Mouse (Mus musculus): ENCODE data around the gene Vars. TPM values are rescaled to one million over a fixed set of nuclear protein-coding genes. Genes with fewer than 3 reads are reported as not detected.

Gene Vars
- polyA plus RNA-seq, 1 experiment from 2014 or later, result 63.1 TPM

- H3K4me1 ChIP-seq, result peaks cover 32% of the 10 kb centered on the region
- no peaks in the 10 kb centered on the region for H3K27me3 ChIP-seq (replicated peaks)
- 59% methylated on average over 5 of the region's 5 CpGs for WGBS
- H3K27ac ChIP-seq, result peak overlapping the region; percentile 83; the same call in 1 of the 2 replicates
- H3K9ac ChIP-seq, result no peak overlapping the region
- H3K9me3 ChIP-seq, result no peaks in the 10 kb centered on the region
- H3K4me3 ChIP-seq, result no peak overlapping the region
- no peak for ATAC-seq (replicated peaks)
- H3K36me3 ChIP-seq (replicated peaks), result no peaks in the 10 kb centered on the region
- peak overlapping the region; percentile 54; the same call in 1 of the 2 replicates for H3K4me2 ChIP-seq
Measured at GRCm38 (mm10) chr17:35048932-35049440, 48.2 kb downstream of the Vars start.

- WGBS, result 5% methylated on average over 11 of the region's 11 CpGs
- no peaks in the 10 kb centered on the region for H3K36me3 ChIP-seq (replicated peaks)
- H3K9me3 ChIP-seq, result no peaks in the 10 kb centered on the region
- H3K27ac ChIP-seq, result peak within 1 kb of the TSS; percentile 83
- H3K4me2 ChIP-seq, result peak within 1 kb of the TSS; percentile 54
- no peak for ATAC-seq (replicated peaks)
- H3K27me3 ChIP-seq (replicated peaks), result no peaks in the 10 kb centered on the region
- H3K4me1 ChIP-seq, result peaks cover 32% of the 10 kb centered on the region
- peak within 1 kb of the TSS; percentile 47 for H3K9ac ChIP-seq
- H3K4me3 ChIP-seq, result peak within 1 kb of the TSS; percentile 35
Measured at GRCm38 (mm10) chr17:35049561-35050016, 48.8 kb downstream of the Vars start, which contains the start of gene Clic1. Gene Clic1 (plus strand): TSS chr17:35049966.

GRCm38 (mm10) chr17:35050126-35050750 lies 49.5 kb downstream of the Vars start:
- H3K4me2 ChIP-seq, result peak overlapping the region; percentile 54
- no peaks in the 10 kb centered on the region for H3K36me3 ChIP-seq (replicated peaks)
- 2% methylated on average over 27 of the region's 27 CpGs for WGBS
- no peaks in the 10 kb centered on the region for H3K27me3 ChIP-seq (replicated peaks)
- peak overlapping the region; percentile 35 for H3K4me3 ChIP-seq
- peak overlapping the region; percentile 83 for H3K27ac ChIP-seq
- ATAC-seq (replicated peaks), result no peak
- H3K9ac ChIP-seq, result peak overlapping the region; percentile 47
- peaks cover 32% of the 10 kb centered on the region for H3K4me1 ChIP-seq
- no peaks in the 10 kb centered on the region for H3K9me3 ChIP-seq

GRCm38 (mm10) chr17:35051156-35052086 lies 50.6 kb downstream of the Vars start:
- 3% methylated on average over 20 of the region's 21 CpGs for WGBS
- H3K27me3 ChIP-seq (replicated peaks), result no peaks in the 10 kb centered on the region
- H3K4me3 ChIP-seq, result peak overlapping the region; percentile 33
- H3K36me3 ChIP-seq (replicated peaks), result no peaks in the 10 kb centered on the region
- H3K9me3 ChIP-seq, result no peaks in the 10 kb centered on the region
- peak overlapping the region; percentile 82 for H3K27ac ChIP-seq
- H3K9ac ChIP-seq, result peak overlapping the region; percentile 42
- ATAC-seq (replicated peaks), result peak; percentile 48; the same call in 1 of the 2 replicates
- peak overlapping the region; percentile 48 for H3K4me2 ChIP-seq
- peaks cover 26% of the 10 kb centered on the region for H3K4me1 ChIP-seq

GRCm38 (mm10) chr17:35052271-35052798 lies 51.5 kb downstream of the Vars start:
- Histone ChIP-seq H3K27me3 (replicated peaks) (no peaks in the 10 kb centered on the region), H3K4me3 (no peak overlapping the region; the same call in 1 of the 2 replicates), H3K9ac (peak overlapping the region; percentile 42; the same call in 1 of the 2 replicates), H3K9me3 (no peaks in the 10 kb centered on the region), H3K4me1 (peaks cover 24% of the 10 kb centered on the region), H3K36me3 (replicated peaks) (no peaks in the 10 kb centered on the region), H3K4me2 (peak overlapping the region; percentile 48; the same call in 1 of the 2 replicates), H3K27ac (peak overlapping the region; percentile 82)
- no peak for ATAC-seq (replicated peaks)
- 68% methylated on average over 12 of the region's 12 CpGs for WGBS

- no peak for ATAC-seq (replicated peaks)
- WGBS, result 92% methylated on average over 7 of the region's 7 CpGs
- no peaks in the 10 kb centered on the region for H3K9me3 ChIP-seq
Measured at GRCm38 (mm10) chr17:35055691-35056495, 55.1 kb downstream of the Vars start.

GRCm38 (mm10) chr17:35057090-35057489 lies 56.3 kb downstream of the Vars start:
- Histone ChIP-seq H3K9ac (no peak overlapping the region), H3K9me3 (no peaks in the 10 kb centered on the region), H3K27ac (no peak overlapping the region), H3K36me3 (replicated peaks) (peaks cover 4% of the 10 kb centered on the region; the same call in 1 of the 2 replicates), H3K27me3 (replicated peaks) (no peaks in the 10 kb centered on the region), H3K4me3 (no peak overlapping the region), H3K4me2 (no peak overlapping the region), H3K4me1 (peaks cover 24% of the 10 kb centered on the region)
- 86% methylated on average over 3 of the region's 3 CpGs for WGBS
- ATAC-seq (replicated peaks), result no peak

More at GRCm38 (mm10) chr17:35055691-35056495, 55.1 kb downstream of the Vars start:
- Histone ChIP-seq H3K4me3 (no peak overlapping the region), H3K4me2 (no peak overlapping the region), H3K27me3 (replicated peaks) (no peaks in the 10 kb centered on the region), H3K27ac (no peak overlapping the region), H3K36me3 (replicated peaks) (no peaks in the 10 kb centered on the region), H3K4me1 (peaks cover 33% of the 10 kb centered on the region), H3K9ac (no peak overlapping the region)

GRCm38 (mm10) chr17:35058316-35058715 lies 57.5 kb downstream of the Vars start:
- Histone ChIP-seq H3K9me3 (no peaks in the 10 kb centered on the region), H3K4me1 (peaks cover 20% of the 10 kb centered on the region), H3K27me3 (replicated peaks) (peaks cover 4% of the 10 kb centered on the region; the same call in 1 of the 2 replicates), H3K9ac (peak overlapping the region; percentile 71), H3K27ac (peak overlapping the region; percentile 84), H3K4me2 (peak overlapping the region; percentile 76), H3K36me3 (replicated peaks) (peaks cover 4% of the 10 kb centered on the region; the same call in 1 of the 2 replicates), H3K4me3 (peak overlapping the region; percentile 72)
- ATAC-seq (replicated peaks), result peak; percentile 19; the same call in 1 of the 2 replicates
- 68% methylated on average over 9 of the region's 9 CpGs for WGBS

- peak within 1 kb of the TSS; percentile 76 for H3K4me2 ChIP-seq
- peak; percentile 89 for ATAC-seq (replicated peaks)
- peaks cover 4% of the 10 kb centered on the region; the same call in 1 of the 2 replicates for H3K36me3 ChIP-seq (replicated peaks)
- H3K9ac ChIP-seq, result peak within 1 kb of the TSS; percentile 71
- H3K27ac ChIP-seq, result peak within 1 kb of the TSS; percentile 84
- peaks cover 20% of the 10 kb centered on the region for H3K4me1 ChIP-seq
- H3K9me3 ChIP-seq, result no peaks in the 10 kb centered on the region
- under 1% methylated on average over 57 of the region's 57 CpGs for WGBS
- peak within 1 kb of the TSS; percentile 72 for H3K4me3 ChIP-seq
- peaks cover 13% of the 10 kb centered on the region for H3K27me3 ChIP-seq (replicated peaks)
Measured at GRCm38 (mm10) chr17:35058911-35059892, 58.4 kb downstream of the Vars start, which contains the start of gene Ddah2. Gene Ddah2 (plus strand): TSS chr17:35059035.

- H3K4me1 ChIP-seq, result peaks cover 23% of the 10 kb centered on the region
- peak overlapping the region; percentile 71 for H3K9ac ChIP-seq
- peaks cover 21% of the 10 kb centered on the region for H3K27me3 ChIP-seq (replicated peaks)
- H3K27ac ChIP-seq, result no peak overlapping the region
- peaks cover 4% of the 10 kb centered on the region; the same call in 1 of the 2 replicates for H3K36me3 ChIP-seq (replicated peaks)
- peak; percentile 37 for ATAC-seq (replicated peaks)
- 24% methylated on average over 14 of the region's 14 CpGs for WGBS
- peak overlapping the region; percentile 76 for H3K4me2 ChIP-seq
- no peaks in the 10 kb centered on the region for H3K9me3 ChIP-seq
- H3K4me3 ChIP-seq, result peak overlapping the region; percentile 72
Measured at GRCm38 (mm10) chr17:35060071-35060470, 59.3 kb downstream of the Vars start.
